Mouse (Mus musculus): ENCODE measurements around the gene 2810459M11Rik. TPM values are rescaled to one million over a fixed set of nuclear protein-coding genes. Genes with fewer than 3 reads are reported as not detected.

2810459M11Rik gene
- total RNA-seq (2015) (not detected in 2 replicates), total RNA-seq (2017) (not detected in 2 replicates)

GRCm38 (mm10) chr1:86045848-86046805 is at the start of gene 2810459M11Rik:
Gene 2810459M11Rik, plus strand, starts transcription at chr1:86045863.
- peak; percentile 38 for ATAC-seq (ENCODE audit: poor library complexity, severe bottlenecking)

DNA sequence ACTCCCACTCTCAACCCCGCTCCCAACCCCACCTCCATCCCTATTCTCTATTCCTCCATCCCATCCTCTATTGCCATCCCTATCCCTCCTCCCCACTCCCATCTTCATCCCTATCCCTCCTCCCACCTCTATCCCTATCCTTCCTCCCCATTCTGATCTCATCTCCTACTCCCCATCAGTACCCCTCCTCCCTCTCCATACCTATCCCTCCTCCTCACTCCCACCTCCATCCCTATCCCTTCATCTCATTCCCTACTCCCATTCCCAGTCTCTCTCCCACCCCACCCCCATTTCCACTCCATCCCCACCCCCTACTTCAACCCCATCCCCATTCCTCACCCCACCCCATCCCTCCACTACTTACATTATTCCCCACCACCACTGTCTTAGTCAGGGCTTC is 48.4 kb upstream of the 2810459M11Rik start:
- ATAC-seq (ENCODE audit: poor library complexity, severe bottlenecking): no peak

GRCm38 (mm10) chr1:85998012-85998411 is 47.7 kb upstream of the 2810459M11Rik start:
- ATAC-seq (ENCODE audit: poor library complexity, severe bottlenecking): peak; percentile 54

- no peak for ATAC-seq (ENCODE audit: poor library complexity, severe bottlenecking)
Measured at GRCm38 (mm10) chr1:85999853-86000570, 45.7 kb upstream of the 2810459M11Rik start.

DNA sequence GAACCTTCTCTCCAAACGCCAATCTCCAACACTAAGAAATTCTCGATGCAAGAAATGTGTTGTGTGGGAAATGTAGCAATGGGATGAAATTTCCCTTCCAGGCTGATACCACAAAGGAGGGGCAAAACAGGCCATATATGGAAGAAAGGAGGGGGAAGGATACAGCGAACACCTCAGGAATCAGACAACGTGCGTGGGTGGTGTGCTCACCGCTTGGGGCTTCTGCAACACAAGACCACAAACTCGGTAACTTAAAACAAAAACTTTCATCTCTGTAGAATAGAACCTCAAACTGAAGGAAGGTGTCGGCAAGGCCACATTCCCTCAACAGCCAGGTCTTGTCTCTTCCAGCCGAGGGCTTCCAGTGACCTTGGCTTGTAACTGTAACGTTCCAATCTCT is 40.1 kb upstream of the 2810459M11Rik start:
- no peak for ATAC-seq (ENCODE audit: poor library complexity, severe bottlenecking)

- no peak for ATAC-seq (ENCODE audit: poor library complexity, severe bottlenecking)
Measured at GRCm38 (mm10) chr1:86006040-86006439, 39.6 kb upstream of the 2810459M11Rik start.

DNA sequence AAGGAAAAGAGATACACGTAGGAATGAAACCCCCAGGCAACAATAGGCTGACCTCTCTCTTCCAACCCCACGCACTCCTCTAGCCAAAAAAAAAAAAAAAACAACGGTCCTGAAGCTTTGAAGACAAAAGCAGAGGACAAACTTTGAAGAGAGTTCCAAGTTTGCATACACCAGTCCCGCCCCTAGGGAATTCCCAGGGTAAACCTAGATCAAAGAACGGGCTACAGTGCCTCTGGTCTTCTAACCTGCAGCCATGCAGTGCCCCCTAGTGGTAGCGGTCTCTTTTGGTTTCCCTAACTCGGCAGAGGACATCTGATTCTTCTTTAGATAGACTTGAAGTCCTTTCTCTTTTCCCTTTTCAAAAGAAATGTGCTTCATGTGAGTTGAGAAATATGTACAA is 37.9 kb upstream of the 2810459M11Rik start:
- ATAC-seq (ENCODE audit: poor library complexity, severe bottlenecking): peak; percentile 77

DNA sequence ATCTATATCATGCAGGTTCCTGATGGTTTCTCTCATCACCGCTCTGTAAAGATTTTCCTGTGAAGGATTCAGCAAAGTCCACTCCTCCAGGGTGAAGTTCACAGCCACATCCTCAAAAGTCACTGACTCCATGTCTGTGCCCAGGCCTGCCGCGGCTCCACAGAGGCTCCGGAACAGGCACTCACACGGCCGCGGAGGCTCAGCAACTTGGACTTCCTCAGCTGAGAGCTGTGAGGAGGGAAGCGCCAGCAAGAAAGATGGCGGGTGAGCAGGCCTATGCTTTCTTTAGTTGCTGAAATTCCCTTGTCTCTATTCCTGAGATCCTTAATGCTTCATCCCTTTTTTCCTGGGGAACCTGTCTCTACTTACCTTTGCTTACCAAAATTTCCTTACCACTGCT is 29.9 kb upstream of the 2810459M11Rik start:
- ATAC-seq (ENCODE audit: poor library complexity, severe bottlenecking): peak; percentile 99

- ATAC-seq (ENCODE audit: poor library complexity, severe bottlenecking): no peak
Measured at GRCm38 (mm10) chr1:86016516-86016915, 29.1 kb upstream of the 2810459M11Rik start, which contains the start of gene Spata3. Gene Spata3, plus strand, starts transcription at chr1:86016816.

DNA sequence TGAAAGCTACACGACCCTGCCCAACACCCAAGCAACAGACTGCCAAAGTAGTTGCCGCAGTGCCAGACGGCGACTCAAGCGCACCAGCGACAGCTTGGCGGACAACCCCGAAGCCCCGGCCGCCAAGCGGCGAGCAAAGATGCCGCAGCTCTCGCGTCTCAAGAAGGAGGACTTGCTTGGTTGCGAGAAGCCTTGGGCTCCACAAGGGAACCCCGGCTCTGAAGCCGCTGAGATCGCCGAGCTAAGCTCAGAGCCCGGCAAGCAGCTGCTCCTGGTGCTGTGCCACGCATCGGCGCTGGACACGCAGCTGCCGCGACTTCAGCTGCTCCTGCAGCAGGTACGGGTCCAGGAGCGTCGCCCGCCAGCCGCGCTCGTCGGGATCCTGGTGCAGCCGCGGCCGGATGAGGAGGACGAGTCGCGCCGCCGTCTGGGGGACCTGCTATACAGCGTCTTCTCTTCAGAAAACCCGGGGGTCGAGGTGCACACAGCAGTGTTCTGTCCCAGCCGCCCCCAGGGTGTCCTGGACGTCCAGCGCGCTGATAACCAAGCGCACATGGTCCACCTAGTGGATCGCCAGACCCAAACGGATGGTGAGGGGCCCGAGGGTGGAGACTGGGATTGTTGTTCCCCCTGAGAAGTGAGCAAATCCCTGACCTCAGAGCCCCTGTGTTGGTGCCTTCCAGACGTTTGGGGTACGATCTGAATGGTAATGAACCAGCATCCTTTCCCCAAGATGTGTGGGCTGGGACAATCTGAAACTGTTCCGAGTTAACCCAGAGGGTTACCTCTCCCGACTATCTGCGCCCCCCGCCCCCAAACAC is 27.2 kb upstream of the 2810459M11Rik start:
- peak; percentile 41; the same call in 1 of the 2 replicates for ATAC-seq (ENCODE audit: poor library complexity, severe bottlenecking)

- peak; percentile 47 for ATAC-seq (ENCODE audit: poor library complexity, severe bottlenecking)
Measured at GRCm38 (mm10) chr1:86021365-86021989, 24.2 kb upstream of the 2810459M11Rik start.

DNA sequence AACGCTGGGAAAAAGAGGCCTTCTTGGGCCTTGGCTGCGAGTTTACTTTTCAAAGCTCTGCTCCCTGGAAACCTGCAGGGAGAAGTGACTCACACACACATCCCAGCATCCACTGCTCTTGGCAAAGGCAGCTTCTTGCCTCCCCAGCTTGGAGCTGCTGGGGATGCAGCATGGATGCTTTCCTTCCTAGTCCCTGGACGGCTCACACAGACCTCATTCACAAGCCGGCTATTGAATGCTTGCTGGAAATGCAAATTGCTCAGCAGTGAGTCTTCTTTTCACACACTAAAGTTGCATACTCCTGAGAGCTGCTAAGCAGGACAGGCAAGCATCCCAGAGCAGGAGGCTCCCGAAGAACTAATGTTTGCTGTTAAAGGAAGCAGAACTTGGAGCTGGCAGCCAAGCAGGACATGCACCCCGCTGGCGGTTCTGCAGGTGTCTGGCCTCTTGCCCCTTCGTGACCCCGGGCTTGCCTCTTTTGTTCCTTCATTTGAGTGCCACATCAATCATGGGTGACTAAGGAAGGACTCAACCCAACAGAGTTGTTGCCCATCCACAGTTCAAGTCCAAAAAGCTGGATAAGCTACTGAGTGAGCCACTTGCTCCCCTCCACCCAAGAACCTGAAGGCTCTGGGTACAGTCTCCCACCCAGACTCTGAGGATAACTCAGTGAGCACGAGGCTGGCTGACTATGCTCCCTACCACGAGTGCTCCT is 13.2 kb upstream of the 2810459M11Rik start:
- ATAC-seq (ENCODE audit: poor library complexity, severe bottlenecking): no peak

DNA sequence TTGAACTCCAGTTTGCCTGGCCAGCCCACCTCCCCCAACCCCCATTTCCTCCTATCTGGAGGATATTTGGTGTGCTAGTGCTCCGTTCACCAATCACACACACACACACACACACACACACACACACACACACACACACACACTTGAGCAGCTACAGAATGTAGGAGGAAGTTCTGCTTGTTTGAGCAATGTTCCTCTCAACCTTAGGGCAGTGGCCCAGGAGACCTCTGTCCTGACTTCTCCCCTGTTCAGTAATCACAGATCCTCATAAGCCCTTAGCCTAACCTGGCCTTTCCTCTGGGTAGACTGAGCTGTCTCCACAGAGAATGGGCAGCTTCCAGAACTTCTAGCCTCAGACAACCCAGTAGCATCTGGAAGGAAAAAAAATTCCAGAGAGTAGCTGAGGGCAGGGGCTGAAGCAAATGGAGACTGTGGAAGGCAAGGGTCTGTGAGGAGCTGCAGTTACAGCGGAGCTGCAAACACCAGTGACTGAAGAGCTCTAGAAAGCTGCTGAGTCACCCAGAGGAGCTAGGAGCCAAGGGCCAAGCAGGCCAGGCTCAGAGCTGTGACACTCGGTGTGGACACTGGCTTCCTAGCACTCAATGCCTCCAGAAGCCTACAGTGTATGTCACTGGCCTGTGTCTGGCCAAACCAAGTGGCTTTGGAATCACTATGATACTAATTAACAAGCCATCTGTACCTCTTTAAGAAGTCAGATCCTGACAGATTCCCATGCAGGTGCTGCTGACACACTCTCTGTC is 7.3 kb upstream of the 2810459M11Rik start:
- ATAC-seq (ENCODE audit: poor library complexity, severe bottlenecking): peak; percentile 64

GRCm38 (mm10) chr1:86040131-86040530 is 5.5 kb upstream of the 2810459M11Rik start:
- no peak for ATAC-seq (ENCODE audit: poor library complexity, severe bottlenecking)

GRCm38 (mm10) chr1:86040817-86041216 is 4.8 kb upstream of the 2810459M11Rik start:
- no peak for ATAC-seq (ENCODE audit: poor library complexity, severe bottlenecking)

GRCm38 (mm10) chr1:86045056-86045455 is 607 bp upstream of the 2810459M11Rik start:
- no peak for ATAC-seq (ENCODE audit: poor library complexity, severe bottlenecking)

DNA sequence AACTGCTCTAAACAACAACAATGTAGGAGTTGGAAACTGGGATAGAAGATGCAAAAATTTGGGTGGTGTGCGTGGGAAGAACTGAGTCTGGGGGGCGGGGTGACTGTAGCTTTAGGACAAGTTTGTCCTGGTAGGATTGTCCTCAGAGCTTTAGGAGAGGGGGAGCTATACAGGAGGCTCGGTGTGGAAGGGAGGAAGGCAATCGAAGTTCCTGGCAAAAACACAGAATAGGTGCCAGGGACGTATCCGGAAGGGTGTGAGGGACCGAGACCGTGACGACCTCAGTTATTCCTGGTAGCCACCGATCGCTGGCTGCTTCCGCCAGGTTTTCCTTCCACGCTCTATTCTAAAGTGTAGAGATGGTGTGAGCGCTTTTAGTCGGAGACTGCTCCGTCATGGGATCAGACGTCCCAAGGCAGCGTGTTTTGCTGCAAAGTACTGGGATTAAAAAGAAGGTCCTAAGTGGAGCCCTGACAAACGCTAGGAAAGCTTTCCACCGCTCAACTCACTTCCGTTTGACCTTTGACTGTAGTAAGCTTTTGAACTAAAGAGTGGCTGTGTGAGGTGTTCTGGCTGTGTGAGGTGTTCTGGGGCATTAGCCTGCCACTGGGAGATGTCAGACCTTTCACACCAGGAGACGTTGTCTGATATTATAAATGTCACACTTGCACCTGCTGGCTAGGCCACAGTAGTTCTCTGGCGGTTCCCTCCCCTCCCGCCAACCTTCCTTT is 1.3 kb downstream of the 2810459M11Rik start:
- no peak for ATAC-seq (ENCODE audit: poor library complexity, severe bottlenecking)

- ATAC-seq (ENCODE audit: poor library complexity, severe bottlenecking): peak; percentile 38
Measured at GRCm38 (mm10) chr1:86048231-86048630, 2.6 kb downstream of the 2810459M11Rik start.

All from megakaryocyte, adult 5-6 weeks (primary cell).